Mouse (Mus musculus) embryonic fibroblast, embryonic 13.5 days (primary cell): ENCODE results near the gene Fbxo28.

Experiments
- CTCF ChIP-seq: IDR thresholded peaks from 2 replicates; pipeline ENCODE4 v1.5.1; 2011; ENCODE audit warnings: mild to moderate bottlenecking, control low read depth, low read length, moderate library complexity, borderline replicate concordance; ENCODE audit not compliant: insufficient read depth
- POLR2A ChIP-seq: IDR thresholded peaks from 2 replicates; pipeline ENCODE4 v1.6.1; 2011; ENCODE audit warnings: low read depth, mild to moderate bottlenecking, control low read depth, low read length, moderate library complexity

DNA sequence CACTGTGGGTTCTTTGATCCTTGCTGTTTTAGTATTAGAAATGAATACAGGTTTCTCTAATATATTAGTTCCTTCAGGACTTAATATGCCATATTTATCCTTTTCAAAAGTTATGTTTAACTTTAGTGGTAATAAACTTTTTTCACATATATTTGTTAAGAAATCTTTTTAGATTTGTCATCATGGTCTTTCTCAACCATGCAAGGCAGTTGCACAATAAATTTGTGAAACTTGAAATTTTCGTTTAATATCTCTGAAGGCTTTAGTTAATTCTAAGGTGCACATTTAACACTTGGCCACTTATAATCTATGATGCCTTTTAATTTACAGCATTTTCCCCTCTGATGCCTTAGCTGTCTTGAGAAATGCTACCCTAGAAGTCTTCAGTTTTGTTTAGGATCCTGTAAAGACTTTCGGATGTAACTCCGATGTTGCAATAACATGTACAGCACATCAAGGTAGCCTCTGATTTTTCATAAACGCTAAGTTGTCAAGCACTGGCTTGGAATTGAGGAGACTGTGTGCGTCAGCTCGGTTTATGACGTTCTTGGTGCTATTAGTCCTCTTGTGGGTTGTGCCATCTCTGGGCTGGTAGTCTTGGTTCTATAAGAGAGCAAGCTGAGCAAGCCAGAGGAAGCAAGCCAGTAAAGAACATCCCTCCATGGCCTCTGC, 7.5 kb downstream of the Fbxo28 start:
- TF ChIP-seq CTCF = no peak
- TF ChIP-seq POLR2A = no peak
